Mouse (Mus musculus) ovary, adult 18-20 months (tissue): ENCODE data around the gene Gm10112.

Experiments used
- DNase-seq: peaks from one replicate; pipeline ENCODE4 v3.0.0; 2022; ENCODE audit warnings: low spot score, mixed read lengths

The Gm10112 gene

GRCm38 (mm10) chrX:111168040-111168439 is at the start of gene Gm10112:
Gene Gm10112 (plus strand): TSS chrX:111168340.
- DNase-seq = no peak

- no peak for DNase-seq
These were observed 21.4 kb downstream of the Gm10112 start for GRCm38 (mm10) chrX:111189574-111189973.

GRCm38 (mm10) chrX:111196376-111196775 is 28.2 kb downstream of the Gm10112 start:
- no peak for DNase-seq

- no peak for DNase-seq
These were observed 42.1 kb downstream of the Gm10112 start for GRCm38 (mm10) chrX:111210225-111210624.
